Mouse (Mus musculus): ENCODE measurements around the gene Tmem221. TPM values are rescaled to one million over a fixed set of nuclear protein-coding genes. Genes with fewer than 3 reads are reported as not detected.

Tmem221 gene
- polyA plus RNA-seq, 1 experiment from 2014 or later: not detected

GRCm38 (mm10) chr8:71511644-71512043 lies 47.0 kb downstream of the Tmem221 start, which contains the start of gene Plvap:
Gene Plvap, minus strand, starts transcription at chr8:71511752.
- Histone ChIP-seq H3K4me1 (ENCODE audit: control insufficient read depth, insufficient read depth, low read length) (no peaks in the 10 kb centered on the region), H3K27ac (ENCODE audit: low read depth, low read length) (no peak within 1 kb of the TSS), H3K27me3 (ENCODE audit: control insufficient read depth, insufficient read depth, low read length) (peaks cover 21% of the 10 kb centered on the region), H3K9ac (replicated peaks; ENCODE audit: low read depth, low read length) (no peak within 1 kb of the TSS), H3K4me3 (ENCODE audit: low read depth, low read length) (no peak within 1 kb of the TSS), H3K9me3 (ENCODE audit: control insufficient read depth, low read length) (no peaks in the 10 kb centered on the region), H3K4me2 (ENCODE audit: low read depth, low read length) (no peak within 1 kb of the TSS), H3K36me3 (ENCODE audit: control insufficient read depth, insufficient read depth, low read length) (no peaks in the 10 kb centered on the region)
- WGBS: 62% methylated on average over 14 of the region's 14 CpGs
- no peak for ATAC-seq (ENCODE audit: low read depth)

- ATAC-seq (ENCODE audit: low read depth): no peak
- Histone ChIP-seq H3K9me3 (ENCODE audit: control insufficient read depth, low read length) (no peaks in the 10 kb centered on the region), H3K27ac (ENCODE audit: low read depth, low read length) (no peak overlapping the region), H3K4me2 (ENCODE audit: low read depth, low read length) (no peak overlapping the region), H3K4me1 (ENCODE audit: control insufficient read depth, insufficient read depth, low read length) (no peaks in the 10 kb centered on the region), H3K27me3 (ENCODE audit: control insufficient read depth, insufficient read depth, low read length) (peaks cover 32% of the 10 kb centered on the region), H3K9ac (replicated peaks; ENCODE audit: low read depth, low read length) (no peak overlapping the region), H3K36me3 (ENCODE audit: control insufficient read depth, insufficient read depth, low read length) (no peaks in the 10 kb centered on the region), H3K4me3 (ENCODE audit: low read depth, low read length) (no peak overlapping the region)
- WGBS: 76% methylated on average over 2 of the region's 2 CpGs
Observed at GRCm38 (mm10) chr8:71509316-71509715, 49.4 kb downstream of the Tmem221 start.

GRCm38 (mm10) chr8:71507589-71508104 lies 51.0 kb downstream of the Tmem221 start:
- H3K9me3 ChIP-seq (ENCODE audit: control insufficient read depth, low read length): no peaks in the 10 kb centered on the region

GRCm38 (mm10) chr8:71505979-71506378 lies 52.7 kb downstream of the Tmem221 start:
- Histone ChIP-seq H3K36me3 (ENCODE audit: control insufficient read depth, insufficient read depth, low read length) (no peaks in the 10 kb centered on the region), H3K27me3 (ENCODE audit: control insufficient read depth, insufficient read depth, low read length) (peaks cover 32% of the 10 kb centered on the region), H3K4me3 (ENCODE audit: low read depth, low read length) (no peak overlapping the region), H3K4me1 (ENCODE audit: control insufficient read depth, insufficient read depth, low read length) (no peaks in the 10 kb centered on the region), H3K9me3 (ENCODE audit: control insufficient read depth, low read length) (no peaks in the 10 kb centered on the region), H3K27ac (ENCODE audit: low read depth, low read length) (no peak overlapping the region), H3K4me2 (ENCODE audit: low read depth, low read length) (no peak overlapping the region), H3K9ac (replicated peaks; ENCODE audit: low read depth, low read length) (no peak overlapping the region)
- no peak for ATAC-seq (ENCODE audit: low read depth)
- WGBS: 82% methylated on average over 4 of the region's 4 CpGs

More at GRCm38 (mm10) chr8:71507589-71508104, 51.0 kb downstream of the Tmem221 start:
- H3K9ac ChIP-seq (replicated peaks; ENCODE audit: low read depth, low read length): 0 out of 2 replicates have a peak overlapping the region, but pooled peaks have one; percentile 37
- H3K27ac ChIP-seq (ENCODE audit: low read depth, low read length): no peak overlapping the region
- H3K4me1 ChIP-seq (ENCODE audit: control insufficient read depth, insufficient read depth, low read length): no peaks in the 10 kb centered on the region
- H3K4me2 ChIP-seq (ENCODE audit: low read depth, low read length): peak overlapping the region; percentile 47
- 0% methylated on average over 61 of the region's 61 CpGs for WGBS
- ATAC-seq (ENCODE audit: low read depth): peak; percentile 86
- H3K4me3 ChIP-seq (ENCODE audit: low read depth, low read length): peak overlapping the region; percentile 35
- H3K27me3 ChIP-seq (ENCODE audit: control insufficient read depth, insufficient read depth, low read length): peaks cover 32% of the 10 kb centered on the region
- no peaks in the 10 kb centered on the region for H3K36me3 ChIP-seq (ENCODE audit: control insufficient read depth, insufficient read depth, low read length)

- Histone ChIP-seq H3K27me3 (ENCODE audit: control insufficient read depth, insufficient read depth, low read length) (peaks cover 32% of the 10 kb centered on the region), H3K36me3 (ENCODE audit: control insufficient read depth, insufficient read depth, low read length) (no peaks in the 10 kb centered on the region), H3K4me3 (ENCODE audit: low read depth, low read length) (no peak overlapping the region), H3K27ac (ENCODE audit: low read depth, low read length) (no peak overlapping the region), H3K4me2 (ENCODE audit: low read depth, low read length) (no peak overlapping the region), H3K4me1 (ENCODE audit: control insufficient read depth, insufficient read depth, low read length) (no peaks in the 10 kb centered on the region), H3K9ac (replicated peaks; ENCODE audit: low read depth, low read length) (no peak overlapping the region), H3K9me3 (ENCODE audit: control insufficient read depth, low read length) (no peaks in the 10 kb centered on the region)
- 93% methylated on average over 4 of the region's 4 CpGs for WGBS
- no peak for ATAC-seq (ENCODE audit: low read depth)
Observed at GRCm38 (mm10) chr8:71505326-71505725, 53.3 kb downstream of the Tmem221 start.

GRCm38 (mm10) chr8:71504349-71504748 lies 54.3 kb downstream of the Tmem221 start:
- no peak overlapping the region for H3K4me2 ChIP-seq (ENCODE audit: low read depth, low read length)
- H3K36me3 ChIP-seq (ENCODE audit: control insufficient read depth, insufficient read depth, low read length): no peaks in the 10 kb centered on the region
- H3K9me3 ChIP-seq (ENCODE audit: control insufficient read depth, low read length): no peaks in the 10 kb centered on the region
- no peaks in the 10 kb centered on the region for H3K4me1 ChIP-seq (ENCODE audit: control insufficient read depth, insufficient read depth, low read length)
- H3K4me3 ChIP-seq (ENCODE audit: low read depth, low read length): no peak overlapping the region
- no peak for ATAC-seq (ENCODE audit: low read depth)
- peaks cover 32% of the 10 kb centered on the region for H3K27me3 ChIP-seq (ENCODE audit: control insufficient read depth, insufficient read depth, low read length)
- 85% methylated on average over 4 of the region's 4 CpGs for WGBS
- no peak overlapping the region for H3K27ac ChIP-seq (ENCODE audit: low read depth, low read length)
- H3K9ac ChIP-seq (replicated peaks; ENCODE audit: low read depth, low read length): no peak overlapping the region

Other genes with a start within 250 kb of the Tmem221 start
- 115 and 130 TPM in 2 replicates for gene Use1, start 192.0 kb downstream of the Tmem221 start, polyA plus RNA-seq (2014; fragmentation: Nextera tagmentation; extraction: Ambion mirVana)
- 4.8 and 4.9 TPM in 2 replicates for gene Ocel1, start 187.6 kb downstream of the Tmem221 start, polyA plus RNA-seq (2014; fragmentation: Nextera tagmentation; extraction: Ambion mirVana)
- gene Nr2f6, start 176.9 kb downstream of the Tmem221 start, polyA plus RNA-seq (2014; fragmentation: Nextera tagmentation; extraction: Ambion mirVana): 22.3 and 32.8 TPM in 2 replicates
- 3.2 and 5.0 TPM in 2 replicates for gene Ushbp1, start 163.1 kb downstream of the Tmem221 start, polyA plus RNA-seq (2014; fragmentation: Nextera tagmentation; extraction: Ambion mirVana)
- gene Babam1, start 162.0 kb downstream of the Tmem221 start, polyA plus RNA-seq (2014; fragmentation: Nextera tagmentation; extraction: Ambion mirVana): 90.9 and 96.5 TPM in 2 replicates
- 1.9 and 2.7 TPM in 2 replicates for gene Ankle1, start 152.9 kb downstream of the Tmem221 start, polyA plus RNA-seq (2014; fragmentation: Nextera tagmentation; extraction: Ambion mirVana)
- gene Abhd8, start 95.2 kb downstream of the Tmem221 start, polyA plus RNA-seq (2014; fragmentation: Nextera tagmentation; extraction: Ambion mirVana): 101 and 104 TPM in 2 replicates
- 186 and 189 TPM in 2 replicates for gene Mrpl34, start 93.9 kb downstream of the Tmem221 start, polyA plus RNA-seq (2014; fragmentation: Nextera tagmentation; extraction: Ambion mirVana)
- gene Dda1, start 89.7 kb downstream of the Tmem221 start, polyA plus RNA-seq (2014; fragmentation: Nextera tagmentation; extraction: Ambion mirVana): 236 and 251 TPM in 2 replicates
- 6.9 and 8.4 TPM in 2 replicates for gene Ano8, start 72.9 kb downstream of the Tmem221 start, polyA plus RNA-seq (2014; fragmentation: Nextera tagmentation; extraction: Ambion mirVana)
- 5.5 and 5.9 TPM in 2 replicates for gene Gtpbp3, start 70.8 kb downstream of the Tmem221 start, polyA plus RNA-seq (2014; fragmentation: Nextera tagmentation; extraction: Ambion mirVana)
- 5.4 and 9.8 TPM in 2 replicates for gene Plvap, start 47.1 kb downstream of the Tmem221 start, polyA plus RNA-seq (2014; fragmentation: Nextera tagmentation; extraction: Ambion mirVana)
- 0.14 TPM in 1 of 2 replicates, not detected in the other for gene Ccdc194, start 33.2 kb downstream of the Tmem221 start, polyA plus RNA-seq (2014; fragmentation: Nextera tagmentation; extraction: Ambion mirVana)
- gene Bst2, start 21.4 kb downstream of the Tmem221 start, polyA plus RNA-seq (2014; fragmentation: Nextera tagmentation; extraction: Ambion mirVana): 0.27 and 6.0 TPM in 2 replicates
- gene Mvb12a, start 15.9 kb downstream of the Tmem221 start, polyA plus RNA-seq (2014; fragmentation: Nextera tagmentation; extraction: Ambion mirVana): 69.0 and 70.6 TPM in 2 replicates
- gene Nxnl1, start 7.7 kb upstream of the Tmem221 start, polyA plus RNA-seq (2014; fragmentation: Nextera tagmentation; extraction: Ambion mirVana): not detected in 2 replicates
- gene Slc27a1, start 10.0 kb upstream of the Tmem221 start, polyA plus RNA-seq (2014; fragmentation: Nextera tagmentation; extraction: Ambion mirVana): 61.0 and 70.0 TPM in 2 replicates
- gene Pgls, start 33.3 kb upstream of the Tmem221 start, polyA plus RNA-seq (2014; fragmentation: Nextera tagmentation; extraction: Ambion mirVana): 239 and 259 TPM in 2 replicates
- 7.5 and 9.3 TPM in 2 replicates for gene Fam129c, start 38.8 kb upstream of the Tmem221 start, polyA plus RNA-seq (2014; fragmentation: Nextera tagmentation; extraction: Ambion mirVana)
- gene Colgalt1, start 52.1 kb upstream of the Tmem221 start, polyA plus RNA-seq (2014; fragmentation: Nextera tagmentation; extraction: Ambion mirVana): 71.9 and 78.5 TPM in 2 replicates
- gene Unc13a, start 112.9 kb upstream of the Tmem221 start, polyA plus RNA-seq (2014; fragmentation: Nextera tagmentation; extraction: Ambion mirVana): 17.8 and 20.6 TPM in 2 replicates
- gene Jak3, start 117.4 kb upstream of the Tmem221 start, polyA plus RNA-seq (2014; fragmentation: Nextera tagmentation; extraction: Ambion mirVana): 2.8 and 4.1 TPM in 2 replicates
- gene Insl3, start 130.3 kb upstream of the Tmem221 start, polyA plus RNA-seq (2014; fragmentation: Nextera tagmentation; extraction: Ambion mirVana): 0.55 and 1.0 TPM in 2 replicates
- 0.11 and 0.53 TPM in 2 replicates for gene B3gnt3, start 142.9 kb upstream of the Tmem221 start, polyA plus RNA-seq (2014; fragmentation: Nextera tagmentation; extraction: Ambion mirVana)
- 49.1 and 62.7 TPM in 2 replicates for gene Fcho1, start 166.8 kb upstream of the Tmem221 start, polyA plus RNA-seq (2014; fragmentation: Nextera tagmentation; extraction: Ambion mirVana)

Data from neural tube, embryonic 14.5 days (tissue).